Mouse (Mus musculus): ENCODE measurements around the gene Tnxb.
A peak's percentile ranks its signal among the peaks of the same experiment; 100 is the strongest.

The Tnxb gene

GRCm38 (mm10) chr17:34643944-34644343 is 26.4 kb upstream of the Tnxb start:
- peak; percentile 67 for DNase-seq

DNA sequence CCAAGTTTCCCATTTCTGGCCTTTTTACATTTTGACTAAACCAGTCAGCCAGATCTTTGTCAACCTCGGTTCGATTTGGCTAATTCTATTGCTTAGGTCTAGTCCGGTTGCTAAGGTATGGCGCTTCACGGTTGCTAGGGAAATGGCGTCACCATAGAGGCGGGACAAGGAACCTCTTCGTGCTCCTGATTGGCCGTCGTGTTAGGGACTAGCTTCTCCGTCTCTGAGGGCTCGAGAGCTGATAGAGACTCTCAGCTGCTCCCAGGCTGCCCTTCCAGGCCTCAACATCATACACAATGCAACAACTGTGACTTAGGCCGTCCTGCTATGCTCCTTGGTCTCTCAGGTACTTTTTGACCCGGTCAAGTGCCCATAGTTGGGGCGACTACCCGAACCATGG is 25.7 kb upstream of the Tnxb start, which contains the start of gene Fkbpl:
Gene Fkbpl, plus strand, starts transcription at position 157 of the 400 bp plus-strand sequence.
- peak; percentile 96 for DNase-seq

DNA sequence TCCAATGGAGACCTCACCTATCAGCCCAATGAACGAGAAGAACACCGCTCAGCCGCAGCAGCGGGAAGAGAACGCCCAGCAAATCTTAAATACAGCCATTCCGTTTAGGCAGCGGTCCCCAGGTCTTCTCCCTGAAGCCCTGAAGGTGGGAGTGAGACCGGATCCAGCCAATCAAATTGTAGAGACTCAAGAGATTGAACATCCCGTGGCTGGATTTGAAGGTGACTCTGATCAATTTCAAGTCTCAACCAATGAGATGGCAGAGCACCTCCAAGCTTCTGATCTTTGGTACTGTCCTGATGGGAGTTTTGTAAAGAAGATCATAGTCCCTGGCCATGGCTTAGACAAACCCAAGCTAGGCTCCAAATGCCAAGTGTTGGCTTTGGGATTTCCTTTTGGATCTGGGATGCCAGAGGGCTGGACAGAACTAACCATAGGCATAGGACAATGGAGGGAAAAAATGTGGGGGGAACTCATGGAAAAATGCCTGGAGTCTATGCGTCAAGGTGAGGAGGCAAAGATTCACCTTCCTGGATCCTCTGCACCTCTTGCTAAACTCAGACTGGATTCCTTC is 25.0 kb upstream of the Tnxb start:
- peak; percentile 34 for DNase-seq

GRCm38 (mm10) chr17:34645831-34646511 is 24.4 kb upstream of the Tnxb start:
- DNase-seq: peak; percentile 53

- DNase-seq: peak; percentile 93
These were observed 23.2 kb upstream of the Tnxb start, which contains the start of gene Atf6b for GRCm38 (mm10) chr17:34646906-34647787. TSS of gene Atf6b (plus strand) at chr17:34647146.

GRCm38 (mm10) chr17:34648141-34648890 is 22.0 kb upstream of the Tnxb start:
- DNase-seq: peak; percentile 23

DNA sequence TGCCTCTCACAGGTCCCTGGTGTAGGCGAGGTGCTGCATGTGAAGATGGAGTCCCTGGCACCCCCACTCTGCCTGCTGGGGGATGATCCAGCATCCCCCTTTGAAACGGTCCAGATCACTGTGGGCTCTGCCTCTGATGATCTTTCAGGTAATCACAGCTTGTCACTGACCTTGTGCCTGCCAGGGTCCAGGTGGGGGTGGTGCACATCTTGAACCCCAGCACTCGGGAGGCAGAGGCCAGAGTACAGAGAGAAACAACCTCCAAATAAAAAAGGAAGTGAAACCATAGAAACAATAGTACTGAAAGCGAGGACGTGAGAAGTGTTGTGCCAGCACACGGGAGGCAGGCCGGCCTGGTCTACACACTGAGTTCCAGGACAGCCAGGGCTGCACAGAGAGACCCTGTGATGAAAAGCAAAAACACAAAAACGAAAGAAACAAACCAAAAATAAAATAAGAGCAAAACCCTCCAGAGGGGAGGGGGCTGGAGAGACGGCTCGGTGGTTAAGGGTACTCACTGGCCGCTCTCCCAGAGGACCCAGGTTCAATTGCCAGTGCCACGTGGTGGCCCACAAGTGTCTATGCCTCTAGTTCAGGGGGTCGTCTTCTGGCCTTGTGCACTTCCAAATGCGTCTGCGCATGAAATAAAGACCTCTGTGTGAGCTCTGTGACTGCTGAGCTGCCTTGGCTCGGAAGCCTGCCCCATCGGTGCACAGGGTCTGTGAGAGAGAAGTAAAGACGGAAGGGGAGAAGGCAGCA is 21.1 kb upstream of the Tnxb start:
- peak; percentile 32 for DNase-seq

- peak; percentile 24 for DNase-seq
These were observed 19.6 kb upstream of the Tnxb start for GRCm38 (mm10) chr17:34650781-34651180.

DNA sequence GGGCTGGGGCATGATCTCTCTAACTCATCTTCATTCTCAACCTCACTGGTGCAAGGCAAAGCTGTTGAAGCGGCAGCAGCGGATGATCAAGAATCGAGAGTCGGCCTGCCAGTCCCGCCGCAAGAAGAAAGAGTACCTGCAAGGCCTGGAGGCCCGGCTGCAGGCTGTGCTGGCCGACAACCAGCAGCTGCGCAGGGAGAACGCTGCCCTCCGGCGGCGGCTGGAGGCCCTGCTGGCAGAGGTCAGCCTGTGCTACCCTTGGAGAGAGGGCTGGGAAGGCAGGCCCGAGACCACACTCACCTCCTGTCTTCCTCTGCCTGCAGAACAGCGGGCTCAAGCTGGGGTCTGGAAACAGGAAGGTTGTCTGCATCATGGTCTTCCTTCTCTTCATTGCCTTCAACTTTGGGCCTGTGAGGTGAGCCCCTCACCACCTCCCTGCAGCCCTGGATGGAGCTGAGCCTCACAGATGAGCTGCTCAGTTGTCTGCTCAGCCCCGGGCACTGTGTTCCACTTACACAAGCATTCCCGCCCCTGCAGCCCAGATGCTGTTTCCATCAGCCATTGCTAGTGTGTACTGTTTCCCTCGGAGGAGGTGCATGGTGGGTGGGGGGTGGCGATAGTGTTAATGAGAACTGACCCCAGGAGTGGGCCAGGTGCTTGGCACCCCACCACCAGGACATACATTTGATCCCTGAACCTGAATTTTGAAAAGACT is 18.7 kb upstream of the Tnxb start:
- DNase-seq: peak; percentile 33

DNA sequence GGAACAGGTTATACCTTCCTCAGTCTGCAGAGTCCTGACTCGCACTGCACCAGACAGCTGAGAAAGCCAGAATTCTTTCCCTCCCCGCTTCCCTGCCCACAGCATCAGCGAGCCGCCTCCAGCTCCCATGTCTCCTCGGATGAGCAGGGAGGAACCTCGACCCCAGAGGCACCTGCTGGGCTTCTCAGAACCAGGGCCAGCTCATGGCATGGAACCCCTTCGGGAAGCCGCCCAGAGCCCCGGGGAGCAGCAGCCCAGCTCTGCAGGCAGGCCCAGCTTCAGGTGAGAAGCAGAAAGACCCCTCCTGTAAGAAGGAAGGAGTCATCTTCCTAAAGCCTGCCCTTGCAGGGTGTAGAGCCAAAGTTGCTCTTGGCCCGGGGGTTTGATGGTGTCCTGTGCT is 17.8 kb upstream of the Tnxb start:
- peak; percentile 14 for DNase-seq

DNA sequence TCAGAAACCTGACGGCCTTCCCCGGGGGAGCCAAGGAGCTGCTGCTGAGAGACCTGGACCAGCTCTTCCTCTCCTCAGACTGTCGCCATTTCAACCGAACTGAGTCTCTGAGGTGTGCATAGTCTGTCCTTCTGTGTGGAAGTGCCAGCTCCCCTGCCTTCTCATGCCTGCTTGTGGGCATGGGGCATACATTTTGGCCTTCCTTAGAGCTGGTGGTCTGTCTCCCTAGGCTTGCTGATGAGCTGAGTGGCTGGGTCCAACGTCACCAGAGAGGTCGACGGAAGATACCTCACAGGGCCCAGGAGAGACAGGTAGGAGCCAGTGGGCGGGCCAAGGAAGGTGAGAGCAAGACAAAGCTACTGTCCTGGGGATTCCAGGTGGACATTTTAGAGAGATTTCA is 17.4 kb upstream of the Tnxb start:
- no peak for DNase-seq

GRCm38 (mm10) chr17:34653746-34654285 is 16.5 kb upstream of the Tnxb start:
- peak; percentile 60 for DNase-seq

DNA sequence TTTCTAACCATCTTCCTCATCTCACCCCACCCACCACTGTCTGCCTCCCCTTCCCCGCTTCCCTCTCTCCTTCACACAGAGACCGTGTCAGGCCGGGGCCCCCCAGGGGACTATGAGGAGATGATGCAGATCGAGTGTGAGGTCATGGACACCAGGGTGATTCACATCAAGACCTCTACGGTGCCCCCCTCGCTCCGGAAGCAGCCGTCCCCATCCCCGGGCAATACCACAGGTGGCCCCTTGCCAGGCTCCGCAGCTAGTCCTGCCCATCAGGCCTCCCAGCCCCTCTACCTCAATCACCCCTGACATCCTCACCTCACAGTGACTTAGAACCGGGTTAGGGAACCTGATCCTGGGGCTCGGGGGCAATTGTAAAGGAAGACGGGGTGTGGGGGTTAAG is 15.9 kb upstream of the Tnxb start:
- peak; percentile 22 for DNase-seq

DNA sequence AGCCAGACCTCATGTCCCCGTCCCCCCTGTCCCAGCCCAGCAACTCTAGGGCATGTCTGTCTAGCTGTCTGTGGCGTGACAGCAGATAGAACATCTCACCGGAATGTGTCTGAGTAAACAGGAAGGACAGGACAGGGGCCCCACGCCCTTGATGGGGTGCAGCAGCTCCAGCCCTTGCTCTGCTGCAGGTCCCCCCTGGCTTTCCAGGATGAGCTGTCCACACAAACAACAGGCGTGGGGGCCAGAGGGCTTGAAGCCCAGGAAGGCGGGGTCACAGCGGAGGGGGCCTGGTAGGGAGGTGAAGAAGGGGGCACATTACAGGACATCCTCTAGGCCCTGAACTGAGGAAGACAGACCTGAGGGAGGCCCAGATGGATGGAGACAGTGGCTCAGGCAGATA is 15.2 kb upstream of the Tnxb start:
- peak; percentile 9 for DNase-seq

- DNase-seq: no peak
These were observed 14.7 kb upstream of the Tnxb start for GRCm38 (mm10) chr17:34655581-34655991.

- peak; percentile 10 for DNase-seq
These were observed 13.7 kb upstream of the Tnxb start for GRCm38 (mm10) chr17:34656666-34657065.

DNA sequence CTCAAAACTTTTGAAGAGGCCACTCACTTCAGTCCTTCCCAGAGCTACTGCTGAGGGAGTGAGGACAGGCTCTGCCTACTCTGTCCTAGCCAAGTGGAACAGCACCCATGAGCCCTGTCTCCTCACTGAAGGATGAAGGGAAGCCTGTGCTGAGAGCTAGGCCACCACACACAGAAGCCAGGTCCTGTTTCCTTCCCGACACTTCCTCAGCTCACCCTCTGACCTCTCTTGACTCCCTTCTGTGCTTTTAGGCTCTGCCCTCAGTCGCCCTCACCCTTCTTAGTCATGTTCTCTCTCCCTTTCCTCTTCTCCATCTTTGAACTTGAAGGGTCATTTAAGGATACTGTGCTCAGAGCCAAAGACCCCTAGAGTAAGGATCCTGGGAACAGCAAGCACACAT is 13.1 kb upstream of the Tnxb start:
- no peak for DNase-seq

DNA sequence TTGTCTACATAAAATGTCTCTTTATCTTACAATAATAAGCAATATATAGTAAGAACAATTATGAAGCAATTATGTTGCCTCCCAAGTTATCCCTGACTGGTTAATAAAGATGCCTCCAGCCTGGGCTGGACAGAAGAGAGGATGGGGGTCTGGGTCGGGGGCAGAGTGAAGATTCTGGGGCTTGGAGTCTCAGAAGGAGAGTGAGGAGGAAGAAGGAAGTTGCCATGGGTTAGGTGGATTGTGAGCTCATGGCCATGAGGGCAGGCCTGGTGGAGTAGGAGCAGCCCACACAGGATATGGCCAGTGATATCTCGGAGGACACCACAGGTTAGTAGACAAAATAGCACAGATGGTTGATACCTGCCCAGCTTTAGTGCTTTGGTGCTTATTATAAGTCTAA is 12.2 kb upstream of the Tnxb start:
- DNase-seq: no peak

GRCm38 (mm10) chr17:34658591-34658990 is 11.7 kb upstream of the Tnxb start:
- no peak for DNase-seq

GRCm38 (mm10) chr17:34659181-34659896 is 11.0 kb upstream of the Tnxb start:
- DNase-seq: no peak

- no peak for DNase-seq
These were observed 10.5 kb upstream of the Tnxb start for GRCm38 (mm10) chr17:34659897-34660214.
